Mouse (Mus musculus) heart, embryonic 15.5 days (tissue): ENCODE results near the gene Pnlip. TPM values are rescaled to one million over a fixed set of nuclear protein-coding genes. Genes with fewer than 3 reads are reported as not detected.

Source experiments
- ATAC-seq: fragments of 200-750 bp; cut with Nextera tagmentation; replicated peaks from 2 replicates; pipeline ENCODE4 v1.8.0; 2017; ENCODE audit warnings: low read depth, moderate TSS enrichment; ENCODE audit not compliant: insufficient number of reproducible peaks, insufficient read depth, low FRiP score
- H3K27ac ChIP-seq: fragments of 300-500 bp; sonication (generic); 2 replicates; pipeline ENCODE4 v1.5.1; 2015; ENCODE audit warnings: mild to moderate bottlenecking, inconsistent platforms
- H3K27me3 ChIP-seq: fragments of 300-500 bp; sonication (generic); 2 replicates; pipeline ENCODE4 v1.6.1; 2015; ENCODE audit warnings: inconsistent platforms
- H3K36me3 ChIP-seq: fragments of 300-500 bp; sonication (generic); 2 replicates; pipeline ENCODE4 v1.6.1; 2015; ENCODE audit warnings: mild to moderate bottlenecking, inconsistent platforms
- H3K4me1 ChIP-seq: fragments of 300-500 bp; sonication (generic); replicated peaks from 2 replicates; pipeline ENCODE4 v1.6.1; 2015; ENCODE audit warnings: inconsistent platforms
- H3K4me2 ChIP-seq: fragments of 300-500 bp; sonication (generic); 2 replicates; pipeline ENCODE4 v1.6.1; 2015; ENCODE audit warnings: inconsistent platforms, mild to moderate bottlenecking, moderate library complexity
- H3K4me3 ChIP-seq: fragments of 300-500 bp; sonication (generic); 2 replicates; pipeline ENCODE4 v1.5.1; 2015; ENCODE audit warnings: mild to moderate bottlenecking, inconsistent platforms
- H3K9ac ChIP-seq: fragments of 300-500 bp; sonication (generic); 2 replicates; pipeline ENCODE4 v1.6.1; 2015; ENCODE audit warnings: mild to moderate bottlenecking, inconsistent platforms
- H3K9me3 ChIP-seq: fragments of 300-500 bp; sonication (generic); replicated peaks from 2 replicates; pipeline ENCODE4 v1.6.1; 2016; ENCODE audit warnings: inconsistent platforms
- WGBS: fragments of 180-500 bp; shearing (Covaris S2); methylation state at CpG from one replicate; pipeline ENCODE4 v1.1.7; 2015; ENCODE audit warnings: mixed read lengths; 5-methylcytosine and 5-hydroxymethylcytosine counted together
- polyA plus RNA-seq: library from polyadenylated mRNA; unstranded; fragments of >200 nt; fragmentation: Nextera tagmentation; extraction: Ambion mirVana; gene quantifications from 2 replicates; pipeline ENCODE4 v1.2.1, GENCODE M21; 2015

Pnlip gene
- polyA plus RNA-seq, 1 experiment from 2014 or later: not detected

DNA sequence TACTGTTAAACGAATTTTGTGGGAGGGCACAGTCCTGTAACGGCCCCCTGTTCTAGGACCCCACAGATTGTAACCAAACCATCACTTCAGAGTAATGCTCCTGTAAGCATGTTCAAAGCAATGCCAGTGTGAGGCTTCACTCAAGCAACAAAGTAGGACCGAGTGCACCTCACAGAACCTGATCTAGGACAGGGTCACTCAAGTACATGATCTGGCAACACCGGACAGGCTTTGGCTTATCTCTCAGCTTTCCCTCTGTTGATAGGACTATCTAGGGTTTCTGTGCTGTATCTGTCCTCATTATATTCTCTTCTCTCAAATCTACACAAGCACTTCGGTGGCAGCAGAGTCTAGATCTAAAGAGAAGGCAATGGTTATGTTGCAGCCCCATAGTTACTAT lies 74.3 kb downstream of the Pnlip start:
- Histone ChIP-seq H3K27me3 (no peaks in the 10 kb centered on the region), H3K9ac (no peak overlapping the region), H3K4me1 (no peaks in the 10 kb centered on the region), H3K36me3 (no peaks in the 10 kb centered on the region), H3K9me3 (no peaks in the 10 kb centered on the region), H3K4me2 (no peak overlapping the region), H3K4me3 (no peak overlapping the region), H3K27ac (no peak overlapping the region)
- ATAC-seq: no peak
- 59% methylated on average over 5 of the region's 5 CpGs for WGBS

DNA sequence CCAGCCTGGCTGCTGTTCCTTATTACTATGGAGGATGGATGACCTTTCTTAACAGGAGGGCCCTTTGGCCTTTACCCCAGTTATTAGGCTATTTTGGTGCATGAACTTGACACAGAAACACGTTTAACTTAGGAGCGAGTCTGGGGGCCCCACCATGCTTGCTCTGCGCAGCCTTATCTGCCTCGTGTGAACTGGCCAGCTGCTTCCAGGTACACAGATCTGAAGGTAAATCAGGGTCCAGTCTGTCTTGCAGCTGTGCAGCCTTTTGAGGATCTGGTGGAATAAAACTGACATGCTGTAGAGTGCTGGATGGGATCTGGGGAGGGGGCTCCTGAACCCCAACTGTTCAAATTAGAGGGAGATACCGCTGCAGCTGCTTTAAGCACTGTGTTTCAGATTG lies 75.5 kb downstream of the Pnlip start:
- Histone ChIP-seq H3K9ac (no peak overlapping the region), H3K4me3 (no peak overlapping the region), H3K4me1 (no peaks in the 10 kb centered on the region), H3K27me3 (no peaks in the 10 kb centered on the region), H3K36me3 (no peaks in the 10 kb centered on the region), H3K9me3 (no peaks in the 10 kb centered on the region), H3K27ac (no peak overlapping the region), H3K4me2 (no peak overlapping the region)
- WGBS: 63% methylated on average over 5 of the region's 5 CpGs
- ATAC-seq: no peak

DNA sequence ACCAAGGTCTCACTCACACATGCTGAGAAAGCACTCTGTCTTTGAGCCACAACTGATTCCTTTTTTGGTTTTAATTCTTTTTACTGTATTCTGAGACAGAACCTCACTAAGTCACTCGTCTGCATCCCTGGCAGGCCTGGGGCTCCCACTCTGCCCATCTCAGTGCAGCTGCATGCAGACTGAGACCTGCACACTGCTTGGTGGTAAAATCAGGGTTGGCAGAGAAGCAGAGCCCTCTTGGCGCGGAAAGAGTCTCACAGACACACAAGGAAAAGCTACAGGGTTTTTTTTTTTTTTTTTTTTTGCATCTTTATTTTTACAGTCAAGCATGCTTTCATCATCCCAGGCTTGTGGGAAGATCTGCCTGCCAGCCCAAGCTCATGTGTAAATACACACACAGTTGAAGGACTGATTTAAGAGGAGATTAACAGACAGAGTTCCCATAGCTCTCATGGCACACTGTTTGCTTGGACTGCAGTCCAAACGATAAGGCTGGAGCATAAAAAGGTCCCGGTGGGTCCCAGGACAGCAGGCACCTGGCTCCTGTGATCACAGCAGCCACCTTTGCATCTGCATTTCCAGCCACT lies 76.2 kb downstream of the Pnlip start, which contains the start of gene Pnliprp1:
Pnliprp1 (plus strand) TSS at position 443 of the 587 bp plus-strand sequence.
- Histone ChIP-seq H3K4me2 (no peak within 1 kb of the TSS), H3K36me3 (no peaks in the 10 kb centered on the region), H3K4me1 (no peaks in the 10 kb centered on the region), H3K9ac (no peak within 1 kb of the TSS), H3K27me3 (no peaks in the 10 kb centered on the region), H3K27ac (no peak within 1 kb of the TSS), H3K4me3 (no peak within 1 kb of the TSS), H3K9me3 (no peaks in the 10 kb centered on the region)
- ATAC-seq: no peak
- 45% methylated on average over 5 of the region's 5 CpGs for WGBS

Other genes with a start within 250 kb of the Pnlip start
- 2.7 and 10.7 TPM in 2 replicates for gene Gfra1, start 196.6 kb upstream of the Pnlip start, polyA plus RNA-seq
- gene Ccdc172, start 140.5 kb upstream of the Pnlip start, polyA plus RNA-seq: not detected in 2 replicates
- 1.3 and 8.2 TPM in 2 replicates for gene Pnliprp1, start 76.4 kb downstream of the Pnlip start, polyA plus RNA-seq
- gene Pnliprp2, start 107.2 kb downstream of the Pnlip start, polyA plus RNA-seq: 0.09 and 0.15 TPM in 2 replicates
- gene 1700019N19Rik, start 142.0 kb downstream of the Pnlip start, polyA plus RNA-seq: not detected in 2 replicates